Mouse (Mus musculus): ENCODE measurements around the gene BC030499.
"Not testable (repeated sequence)": the region's sequence is repeated elsewhere in the genome, so short reads cannot be mapped to it uniquely, and the experiment has no call there.

Gene BC030499

GRCm38 (mm10) chr11:78290654-78291053 lies at the start of gene BC030499:
BC030499 (plus strand) TSS chr11:78290841.
- no peak for DNase-seq

GRCm38 (mm10) chr11:78245261-78245626 lies 45.4 kb upstream of the BC030499 start:
- DNase-seq: no peak

- DNase-seq: peak; percentile 96
Measured at GRCm38 (mm10) chr11:78245627-78246317, 44.9 kb upstream of the BC030499 start, which contains the start of the genes Sdf2 and Supt6. Sdf2 (plus strand) TSS chr11:78245746. Supt6 (minus strand) TSS chr11:78245987.

GRCm38 (mm10) chr11:78246318-78247011 lies 44.2 kb upstream of the BC030499 start:
- DNase-seq: no peak

GRCm38 (mm10) chr11:78247012-78247348 lies 43.7 kb upstream of the BC030499 start:
- DNase-seq: no peak

GRCm38 (mm10) chr11:78247727-78248140 lies 42.9 kb upstream of the BC030499 start:
- no peak for DNase-seq

GRCm38 (mm10) chr11:78256618-78257017 lies 34.0 kb upstream of the BC030499 start:
- DNase-seq: no peak

- no peak for DNase-seq
Measured at GRCm38 (mm10) chr11:78260489-78261258, 30.0 kb upstream of the BC030499 start.

- DNase-seq: peak; percentile 94
Measured at GRCm38 (mm10) chr11:78261380-78262352, 29.0 kb upstream of the BC030499 start, which contains the start of gene 2610507B11Rik. 2610507B11Rik (plus strand) TSS chr11:78261752.

- peak; percentile 76 for DNase-seq
Measured at GRCm38 (mm10) chr11:78262550-78262949, 28.1 kb upstream of the BC030499 start.

- DNase-seq: no peak
Measured at GRCm38 (mm10) chr11:78265571-78265970, 25.1 kb upstream of the BC030499 start.

- DNase-seq: no peak
Measured at GRCm38 (mm10) chr11:78271986-78272385, 18.7 kb upstream of the BC030499 start.

GRCm38 (mm10) chr11:78275596-78275995 lies 15.0 kb upstream of the BC030499 start:
- no peak for DNase-seq

GRCm38 (mm10) chr11:78276169-78276568 lies 14.5 kb upstream of the BC030499 start:
- not testable (repeated sequence) for DNase-seq

GRCm38 (mm10) chr11:78278853-78279252 lies 11.8 kb upstream of the BC030499 start:
- no peak for DNase-seq

- DNase-seq: no peak
Measured at GRCm38 (mm10) chr11:78279586-78279985, 11.1 kb upstream of the BC030499 start.

GRCm38 (mm10) chr11:78289146-78289763 lies 1.4 kb upstream of the BC030499 start:
- no peak for DNase-seq

GRCm38 (mm10) chr11:78294585-78294984 lies 3.9 kb downstream of the BC030499 start:
- DNase-seq: no peak

- DNase-seq: no peak
Measured at GRCm38 (mm10) chr11:78300917-78301316, 10.3 kb downstream of the BC030499 start.

GRCm38 (mm10) chr11:78301357-78302084 lies 10.9 kb downstream of the BC030499 start, which contains the start of gene Spag5:
Spag5 (plus strand) TSS chr11:78301529.
- peak; percentile 92 for DNase-seq

- no peak for DNase-seq
Measured at GRCm38 (mm10) chr11:78305272-78305671, 14.6 kb downstream of the BC030499 start.
